Mouse (Mus musculus) forebrain, embryonic 16.5 days (tissue): ENCODE data around the gene Syt2. TPM values are rescaled to one million over a fixed set of nuclear protein-coding genes. Genes with fewer than 3 reads are reported as not detected.

ENCODE experiments used
- ATAC-seq: fragments of 200-750 bp; cut with Nextera tagmentation; 2 replicates; pipeline ENCODE4 v1.8.0; 2017; ENCODE audit warnings: mild to moderate bottlenecking, moderate library complexity
- H3K27ac ChIP-seq: fragments of 300-500 bp; sonication (generic); 2 replicates; pipeline ENCODE4 v1.5.1; 2014; ENCODE audit warnings: low read length, control low read depth
- H3K27me3 ChIP-seq: fragments of 300-500 bp; sonication (generic); replicated peaks from 2 replicates; pipeline ENCODE4 v1.6.1; 2014; ENCODE audit warnings: low read length; ENCODE audit not compliant: control insufficient read depth, insufficient read depth
- H3K36me3 ChIP-seq: fragments of 300-500 bp; sonication (generic); 2 replicates; pipeline ENCODE4 v1.6.1; 2014; ENCODE audit not compliant: control insufficient read depth, insufficient read depth
- H3K4me1 ChIP-seq: fragments of 300-500 bp; sonication (generic); replicated peaks from 2 replicates; pipeline ENCODE4 v1.6.1; 2014; ENCODE audit warnings: low read length; ENCODE audit not compliant: control insufficient read depth, insufficient read depth
- H3K4me2 ChIP-seq: fragments of 300-500 bp; sonication (generic); 2 replicates; pipeline ENCODE4 v1.6.1; 2014; ENCODE audit warnings: mild to moderate bottlenecking, low read length, control low read depth
- H3K4me3 ChIP-seq: fragments of 300-500 bp; sonication (generic); replicated peaks from 2 replicates; pipeline ENCODE4 v1.5.1; 2014; ENCODE audit warnings: mild to moderate bottlenecking, low read length, control low read depth
- H3K9ac ChIP-seq: fragments of 300-500 bp; sonication (generic); replicated peaks from 2 replicates; pipeline ENCODE4 v1.6.1; 2014; ENCODE audit warnings: low read depth, low read length, control low read depth
- H3K9me3 ChIP-seq: fragments of 300-500 bp; sonication (generic); 2 replicates; pipeline ENCODE4 v1.6.1; 2016; ENCODE audit warnings: low read length; ENCODE audit not compliant: control insufficient read depth
- WGBS: fragments of 180-500 bp; shearing (Covaris S2); extraction: QIAGEN DNeasy Blood & Tissue Kit; methylation state at CpG from one replicate; pipeline ENCODE4 v1.1.7; 2014; 5-methylcytosine and 5-hydroxymethylcytosine counted together
- polyA plus RNA-seq: library from polyadenylated mRNA; unstranded; fragments of >200 nt; fragmentation: Nextera tagmentation; extraction: Ambion mirVana; gene quantifications from 2 replicates; pipeline ENCODE4 v1.2.1, GENCODE M21; 2015

Gene Syt2
- polyA plus RNA-seq, 1 experiment from 2014 or later: 1.1 TPM

DNA sequence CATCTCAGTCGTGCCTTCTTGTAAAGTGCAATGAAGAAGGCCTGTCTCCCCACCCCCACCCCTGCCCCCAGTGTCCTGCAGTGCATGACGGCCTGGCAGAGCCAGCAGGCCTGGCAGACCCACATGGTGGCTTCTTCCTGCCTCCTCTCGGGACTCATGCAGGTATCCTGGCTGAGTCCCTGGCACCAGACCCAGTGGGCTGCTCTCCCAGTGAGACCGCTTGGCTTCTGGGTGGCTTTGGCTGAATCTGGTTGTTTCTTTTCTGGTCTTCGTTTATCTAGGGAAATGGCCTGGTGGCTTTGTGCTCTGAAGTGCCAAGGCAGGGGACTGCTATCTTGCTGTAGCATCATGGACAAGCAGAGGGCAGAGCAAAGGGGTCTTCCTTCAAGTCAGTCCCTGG, 68.6 kb downstream of the Syt2 start:
- no peak overlapping the region for H3K4me3 ChIP-seq
- H3K27me3 ChIP-seq: no peaks in the 10 kb centered on the region
- WGBS: 63% methylated on average over 5 of the region's 5 CpGs
- ATAC-seq: no peak
- no peaks in the 10 kb centered on the region for H3K4me1 ChIP-seq
- no peak overlapping the region for H3K27ac ChIP-seq
- H3K9ac ChIP-seq: no peak overlapping the region
- no peak overlapping the region for H3K4me2 ChIP-seq
- no peaks in the 10 kb centered on the region for H3K9me3 ChIP-seq
- no peaks in the 10 kb centered on the region for H3K36me3 ChIP-seq

DNA sequence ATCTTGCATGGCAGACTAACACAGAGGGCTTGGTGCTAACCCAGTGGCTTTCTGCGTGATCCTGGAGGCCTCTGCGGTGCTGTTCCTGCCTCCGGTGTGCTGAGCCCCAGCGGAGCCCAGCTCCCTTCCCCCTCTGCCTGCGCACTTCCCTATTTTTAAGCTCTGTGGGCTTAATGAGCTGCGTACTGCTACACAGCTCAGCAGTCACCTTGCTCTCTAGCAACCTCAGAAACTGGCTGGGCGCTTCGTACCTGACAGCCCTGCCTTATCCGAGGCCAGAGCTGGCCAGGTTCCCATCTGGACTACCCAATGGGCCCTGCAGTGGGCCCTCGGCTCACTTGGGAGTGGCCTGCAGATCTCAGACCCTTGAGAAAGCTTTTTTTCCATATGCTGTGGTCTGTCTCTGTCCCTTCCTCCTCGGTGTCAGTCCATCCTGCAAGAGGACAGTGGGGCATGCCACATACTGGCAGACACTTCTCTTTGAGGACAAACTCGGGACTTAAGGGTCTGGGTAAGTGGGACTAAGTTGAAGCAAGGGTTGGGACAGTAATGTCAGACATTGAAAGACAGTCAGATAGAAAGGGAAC, 73.3 kb downstream of the Syt2 start:
- H3K4me1 ChIP-seq: no peaks in the 10 kb centered on the region
- H3K9ac ChIP-seq: no peak overlapping the region
- no peak for ATAC-seq
- WGBS: 44% methylated on average over 12 of the region's 12 CpGs
- H3K9me3 ChIP-seq: no peaks in the 10 kb centered on the region
- H3K4me3 ChIP-seq: no peak overlapping the region
- H3K27ac ChIP-seq: no peak overlapping the region
- H3K27me3 ChIP-seq: no peaks in the 10 kb centered on the region
- no peak overlapping the region for H3K4me2 ChIP-seq
- no peaks in the 10 kb centered on the region for H3K36me3 ChIP-seq

- no peak overlapping the region for H3K4me3 ChIP-seq
- H3K27me3 ChIP-seq: no peaks in the 10 kb centered on the region
- WGBS: 75% methylated on average over 5 of the region's 5 CpGs
- no peak overlapping the region for H3K9ac ChIP-seq
- H3K4me2 ChIP-seq: no peak overlapping the region
- no peaks in the 10 kb centered on the region for H3K4me1 ChIP-seq
- no peak overlapping the region for H3K27ac ChIP-seq
- no peaks in the 10 kb centered on the region for H3K9me3 ChIP-seq
- no peaks in the 10 kb centered on the region for H3K36me3 ChIP-seq
- no peak for ATAC-seq
Measured at GRCm38 (mm10) chr1:134721486-134721885, 75.0 kb downstream of the Syt2 start.

DNA sequence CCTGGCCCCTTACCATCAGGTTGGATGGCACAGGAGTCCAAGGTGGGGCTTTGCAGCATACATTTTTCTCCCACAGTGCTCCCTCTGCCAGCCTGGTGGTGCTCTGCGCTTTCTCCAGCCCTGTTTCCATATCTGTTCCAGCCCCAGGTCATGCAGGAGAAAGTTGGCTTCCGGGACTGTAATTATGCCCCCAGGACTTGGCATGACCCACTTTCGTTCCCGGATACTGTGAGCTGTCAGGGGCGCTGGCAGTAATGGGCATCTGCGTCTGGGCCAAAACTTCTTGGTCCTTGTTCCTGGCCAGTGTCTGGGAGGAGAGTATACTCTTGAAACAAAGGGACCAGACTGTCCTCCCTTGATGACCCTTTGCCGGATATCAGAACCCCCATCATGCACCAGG, 76.4 kb downstream of the Syt2 start:
- no peak overlapping the region for H3K4me2 ChIP-seq
- no peaks in the 10 kb centered on the region for H3K9me3 ChIP-seq
- H3K27me3 ChIP-seq: no peaks in the 10 kb centered on the region
- no peak overlapping the region for H3K27ac ChIP-seq
- no peak overlapping the region for H3K4me3 ChIP-seq
- no peak overlapping the region for H3K9ac ChIP-seq
- ATAC-seq: no peak
- WGBS: 78% methylated on average over 7 of the region's 7 CpGs
- H3K4me1 ChIP-seq: no peaks in the 10 kb centered on the region
- H3K36me3 ChIP-seq: no peaks in the 10 kb centered on the region

DNA sequence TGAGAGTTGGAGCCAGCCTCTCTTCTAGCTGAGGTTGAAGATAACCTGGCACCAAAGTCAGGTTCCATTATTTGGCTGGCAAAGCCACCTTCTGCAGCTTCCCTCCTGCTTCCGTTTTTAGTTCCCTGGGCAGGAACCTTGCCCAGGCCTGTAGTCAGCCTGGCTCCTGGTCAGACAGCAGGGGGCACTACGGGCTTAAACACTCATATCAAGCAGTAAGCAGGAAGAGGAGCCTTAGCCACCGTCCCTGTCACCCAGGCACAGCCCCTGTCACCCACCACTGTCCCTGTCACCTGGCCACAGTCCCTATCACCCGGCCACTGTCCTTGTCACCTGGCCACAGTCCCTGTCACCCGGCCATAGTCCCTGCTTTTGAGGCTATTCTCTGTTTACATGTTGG, 78.8 kb downstream of the Syt2 start:
- H3K4me2 ChIP-seq: no peak overlapping the region
- 54% methylated on average over 5 of the region's 5 CpGs for WGBS
- H3K4me3 ChIP-seq: no peak overlapping the region
- no peak overlapping the region for H3K9ac ChIP-seq
- no peaks in the 10 kb centered on the region for H3K27me3 ChIP-seq
- H3K27ac ChIP-seq: no peak overlapping the region
- no peaks in the 10 kb centered on the region for H3K36me3 ChIP-seq
- no peaks in the 10 kb centered on the region for H3K4me1 ChIP-seq
- ATAC-seq: no peak
- H3K9me3 ChIP-seq: no peaks in the 10 kb centered on the region

DNA sequence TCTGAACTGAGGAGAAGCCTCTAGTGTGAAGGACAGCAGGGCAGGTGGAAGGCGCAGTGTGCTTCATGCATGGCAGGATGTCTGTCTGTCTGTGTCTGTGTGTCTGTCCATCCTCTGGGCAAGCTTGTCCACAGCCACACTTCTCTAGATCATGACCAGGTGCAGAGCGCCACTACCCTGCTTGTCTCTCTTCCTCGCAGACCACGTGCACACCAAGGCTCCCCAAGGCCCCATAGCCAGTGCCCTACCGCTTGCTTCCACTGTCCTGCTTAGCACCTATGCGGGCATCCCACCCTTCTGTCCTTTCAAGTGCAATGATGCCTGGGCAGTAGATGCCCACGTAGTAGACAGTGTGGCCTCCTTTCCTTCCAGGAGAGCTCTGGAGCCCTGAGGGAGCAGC, 80.0 kb downstream of the Syt2 start:
- no peak for ATAC-seq
- 90% methylated on average over 7 of the region's 7 CpGs for WGBS
- Histone ChIP-seq H3K36me3 (no peaks in the 10 kb centered on the region), H3K4me2 (no peak overlapping the region), H3K4me1 (no peaks in the 10 kb centered on the region), H3K27me3 (no peaks in the 10 kb centered on the region), H3K4me3 (no peak overlapping the region), H3K9ac (no peak overlapping the region), H3K9me3 (no peaks in the 10 kb centered on the region), H3K27ac (no peak overlapping the region)

DNA sequence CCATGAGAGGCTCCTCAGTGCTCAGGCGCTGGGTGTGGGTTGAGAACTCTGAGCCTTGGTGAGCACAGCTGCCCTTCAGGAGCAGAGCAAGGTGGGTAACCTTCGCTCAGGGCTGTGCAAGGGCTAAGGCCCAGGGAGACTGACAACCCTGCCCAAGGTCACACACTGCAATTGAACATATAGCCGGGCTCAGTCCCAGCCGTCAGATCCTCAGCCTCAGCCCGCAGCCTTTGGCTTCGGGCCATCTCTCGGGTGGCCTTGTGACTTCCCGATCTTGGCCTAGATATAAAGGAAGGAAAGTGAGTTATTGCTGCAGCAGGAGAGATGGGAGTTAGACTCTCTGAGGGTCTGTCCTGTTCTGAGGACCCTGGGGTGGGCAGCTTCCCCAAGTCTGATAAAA, 80.8 kb downstream of the Syt2 start:
- H3K9me3 ChIP-seq: no peaks in the 10 kb centered on the region
- no peaks in the 10 kb centered on the region for H3K27me3 ChIP-seq
- no peak overlapping the region for H3K27ac ChIP-seq
- H3K9ac ChIP-seq: no peak overlapping the region
- no peak overlapping the region for H3K4me2 ChIP-seq
- H3K36me3 ChIP-seq: no peaks in the 10 kb centered on the region
- no peaks in the 10 kb centered on the region for H3K4me1 ChIP-seq
- 82% methylated on average over 8 of the region's 8 CpGs for WGBS
- ATAC-seq: no peak
- no peak overlapping the region for H3K4me3 ChIP-seq

DNA sequence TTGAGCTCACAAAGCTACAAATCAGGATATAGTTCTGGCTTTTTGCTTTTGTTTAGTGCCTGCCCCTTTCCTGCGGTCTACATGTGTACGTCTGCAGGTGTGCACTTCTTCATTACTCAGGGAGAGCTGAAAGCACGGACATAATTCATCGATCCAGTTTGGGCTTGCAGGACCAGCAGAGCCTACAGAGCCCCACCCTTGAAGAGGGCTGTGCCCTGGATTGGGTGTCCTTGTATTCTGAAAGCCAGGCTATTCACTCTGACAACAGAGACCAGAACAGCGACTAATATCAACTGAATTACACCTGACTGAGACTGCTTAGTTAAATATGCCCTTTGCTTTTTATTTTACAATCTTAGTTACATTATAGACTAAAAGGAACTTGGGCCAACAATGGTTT, 87.2 kb downstream of the Syt2 start:
- no peaks in the 10 kb centered on the region for H3K9me3 ChIP-seq
- no peak overlapping the region for H3K4me2 ChIP-seq
- H3K9ac ChIP-seq: no peak overlapping the region
- H3K27me3 ChIP-seq: no peaks in the 10 kb centered on the region
- H3K36me3 ChIP-seq: no peaks in the 10 kb centered on the region
- H3K4me1 ChIP-seq: no peaks in the 10 kb centered on the region
- H3K4me3 ChIP-seq: no peak overlapping the region
- no peak for ATAC-seq
- WGBS: 86% methylated on average over 5 of the region's 5 CpGs
- H3K27ac ChIP-seq: no peak overlapping the region

DNA sequence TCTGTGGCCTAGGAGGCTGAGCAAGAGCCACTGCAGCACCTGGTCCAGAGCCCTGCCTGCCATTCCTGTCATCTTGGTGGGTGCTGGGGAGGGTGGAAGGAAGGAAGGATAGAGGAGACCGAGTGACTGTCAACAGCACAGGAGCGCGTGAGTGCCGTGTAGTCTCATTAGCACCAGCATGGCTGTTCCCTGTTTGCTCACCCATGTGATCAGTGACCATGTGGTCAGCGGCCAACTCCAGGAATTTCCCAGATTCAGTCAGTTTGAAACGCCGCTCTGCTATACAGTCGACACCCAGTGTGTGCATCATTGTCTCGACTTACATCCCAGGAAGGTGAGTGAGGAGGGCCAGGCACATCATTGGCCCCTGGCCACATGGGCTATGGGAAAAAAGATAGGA, 91.0 kb downstream of the Syt2 start:
- Histone ChIP-seq H3K9me3 (no peaks in the 10 kb centered on the region), H3K4me2 (no peak overlapping the region), H3K4me1 (no peaks in the 10 kb centered on the region), H3K36me3 (no peaks in the 10 kb centered on the region), H3K4me3 (no peak overlapping the region), H3K27ac (no peak overlapping the region), H3K27me3 (no peaks in the 10 kb centered on the region), H3K9ac (no peak overlapping the region)
- 78% methylated on average over 9 of the region's 9 CpGs for whole genome bisulfite sequencing
- no peak for ATAC-seq

GRCm38 (mm10) chr1:134741433-134741832, 95.0 kb downstream of the Syt2 start:
- WGBS: 85% methylated on average over 6 of the region's 6 CpGs
- H3K4me3 ChIP-seq: no peak overlapping the region
- no peak overlapping the region for H3K4me2 ChIP-seq
- H3K27ac ChIP-seq: no peak overlapping the region
- ATAC-seq: no peak
- H3K27me3 ChIP-seq: no peaks in the 10 kb centered on the region
- no peak overlapping the region for H3K9ac ChIP-seq
- H3K36me3 ChIP-seq: no peaks in the 10 kb centered on the region
- no peaks in the 10 kb centered on the region for H3K4me1 ChIP-seq
- no peaks in the 10 kb centered on the region for H3K9me3 ChIP-seq
